Mouse (Mus musculus) yolk sac, embryonic 10.5 days (tissue): ENCODE measurements around the gene March6.

ENCODE experiments used
- DNase-seq: peaks from one replicate; pipeline ENCODE4 v3.0.0-alpha.2; 2017; ENCODE audit warnings: low spot score

March6 gene

GRCm38 (mm10) chr15:31542013-31542958 lies 11.4 kb upstream of the March6 start:
- DNase-seq, result peak; percentile 51

GRCm38 (mm10) chr15:31540513-31540802 lies 9.6 kb upstream of the March6 start:
- DNase-seq, result no peak

DNA sequence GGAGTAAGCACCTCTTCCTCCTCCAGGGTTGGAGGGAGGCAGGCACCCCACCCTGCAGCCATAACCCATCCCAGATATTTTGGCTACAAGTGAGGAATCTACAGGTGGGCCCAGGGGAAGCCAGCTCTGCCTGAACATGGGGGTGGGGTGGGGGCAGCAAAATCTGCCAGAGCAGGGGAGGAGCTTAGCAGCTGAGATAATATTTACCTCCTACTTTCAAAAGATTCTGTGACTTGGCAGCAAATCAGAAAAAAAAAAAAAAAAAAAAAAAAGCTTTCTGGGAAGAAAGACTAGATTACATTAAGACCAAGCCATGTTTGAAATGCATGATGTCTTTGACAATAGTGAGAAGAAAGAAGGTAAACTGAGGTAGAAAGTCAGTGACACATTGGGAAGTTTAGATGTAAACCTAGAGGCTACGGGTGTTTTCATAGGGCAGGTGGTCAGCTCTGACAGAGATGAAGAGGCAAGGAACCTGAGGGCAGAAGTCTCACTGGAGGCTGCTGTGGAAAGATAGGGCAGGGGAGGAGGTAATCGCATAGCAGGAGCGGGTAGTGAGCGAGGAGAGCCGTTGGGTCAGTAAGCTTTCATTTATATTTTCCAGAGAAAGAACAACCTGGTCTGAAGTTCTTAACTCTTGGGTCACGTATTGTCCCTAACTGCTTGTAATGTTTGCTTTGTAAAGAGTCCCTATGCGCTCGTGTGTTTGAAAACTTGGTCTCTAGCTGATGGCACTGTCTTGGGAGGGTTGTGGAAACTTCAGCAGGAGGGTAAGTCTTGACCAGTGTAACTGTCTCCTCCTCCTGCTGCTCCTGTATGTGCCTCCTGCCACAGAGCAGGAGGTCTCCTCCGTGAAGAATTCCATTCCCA lies 9.0 kb upstream of the March6 start:
- DNase-seq, result no peak

GRCm38 (mm10) chr15:31538346-31538745 lies 7.5 kb upstream of the March6 start:
- DNase-seq, result no peak

GRCm38 (mm10) chr15:31537706-31538105 lies 6.9 kb upstream of the March6 start:
- DNase-seq, result no peak

DNA sequence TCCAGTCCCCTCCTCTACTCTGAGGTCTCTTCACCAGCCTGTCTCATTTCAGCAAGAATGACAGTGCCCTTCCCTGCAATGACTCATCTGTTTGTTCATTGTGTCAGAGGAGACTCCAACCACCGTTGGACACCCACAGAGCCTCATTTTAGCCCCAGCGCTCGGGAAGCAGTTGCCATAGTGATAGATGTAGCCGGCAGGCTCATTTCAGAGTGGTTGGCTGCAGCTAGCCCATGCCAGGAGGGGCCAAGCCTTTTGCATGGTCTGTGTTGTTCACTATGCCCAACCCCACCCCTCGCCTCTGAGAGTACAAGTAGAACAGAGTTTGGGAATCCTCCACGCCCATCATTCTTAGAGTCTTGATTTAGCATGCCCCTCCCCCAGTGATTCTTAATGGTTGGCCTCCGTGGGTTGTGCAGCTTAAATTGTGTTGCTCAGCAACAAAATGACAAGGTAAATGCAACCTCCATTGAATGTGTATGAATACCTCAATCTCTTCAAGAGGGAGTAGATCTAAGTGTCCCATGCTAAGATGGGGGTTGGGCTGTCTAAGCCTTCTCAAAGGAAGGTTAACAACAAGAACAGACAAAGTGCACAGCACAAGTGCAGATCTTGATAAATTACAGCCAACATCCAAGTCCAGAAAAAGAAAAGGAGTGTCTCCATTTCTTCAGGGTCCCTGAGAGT lies 5.3 kb upstream of the March6 start:
- no peak for DNase-seq

DNA sequence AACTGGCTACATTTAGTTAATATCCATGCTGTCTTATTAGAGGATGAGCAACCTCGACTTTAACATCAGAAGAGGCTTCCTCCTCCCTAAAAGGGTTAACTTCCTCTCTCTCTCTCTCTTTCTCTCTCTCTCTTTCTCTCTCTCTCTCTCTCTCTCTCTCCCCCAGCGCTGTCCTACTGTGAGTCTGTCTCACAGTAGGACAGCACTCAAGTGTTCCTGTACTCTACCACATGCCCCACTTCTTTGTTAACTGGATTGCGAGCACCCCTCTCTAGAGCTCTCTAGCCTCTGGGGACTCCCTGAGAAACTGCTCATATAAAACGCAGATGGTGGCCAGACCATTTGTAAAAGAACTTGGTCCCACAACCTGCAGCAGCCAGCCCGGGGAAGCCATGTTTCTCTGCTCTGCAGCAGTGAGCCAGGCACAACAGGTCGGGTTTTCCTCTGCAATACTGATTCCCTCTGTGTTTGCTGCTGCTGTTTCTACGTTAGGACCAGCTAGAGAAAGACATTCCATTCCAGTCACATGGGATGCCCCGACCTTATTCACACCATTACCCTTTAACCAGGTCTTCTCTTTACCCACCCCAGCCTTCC lies 4.5 kb upstream of the March6 start:
- DNase-seq, result no peak

DNA sequence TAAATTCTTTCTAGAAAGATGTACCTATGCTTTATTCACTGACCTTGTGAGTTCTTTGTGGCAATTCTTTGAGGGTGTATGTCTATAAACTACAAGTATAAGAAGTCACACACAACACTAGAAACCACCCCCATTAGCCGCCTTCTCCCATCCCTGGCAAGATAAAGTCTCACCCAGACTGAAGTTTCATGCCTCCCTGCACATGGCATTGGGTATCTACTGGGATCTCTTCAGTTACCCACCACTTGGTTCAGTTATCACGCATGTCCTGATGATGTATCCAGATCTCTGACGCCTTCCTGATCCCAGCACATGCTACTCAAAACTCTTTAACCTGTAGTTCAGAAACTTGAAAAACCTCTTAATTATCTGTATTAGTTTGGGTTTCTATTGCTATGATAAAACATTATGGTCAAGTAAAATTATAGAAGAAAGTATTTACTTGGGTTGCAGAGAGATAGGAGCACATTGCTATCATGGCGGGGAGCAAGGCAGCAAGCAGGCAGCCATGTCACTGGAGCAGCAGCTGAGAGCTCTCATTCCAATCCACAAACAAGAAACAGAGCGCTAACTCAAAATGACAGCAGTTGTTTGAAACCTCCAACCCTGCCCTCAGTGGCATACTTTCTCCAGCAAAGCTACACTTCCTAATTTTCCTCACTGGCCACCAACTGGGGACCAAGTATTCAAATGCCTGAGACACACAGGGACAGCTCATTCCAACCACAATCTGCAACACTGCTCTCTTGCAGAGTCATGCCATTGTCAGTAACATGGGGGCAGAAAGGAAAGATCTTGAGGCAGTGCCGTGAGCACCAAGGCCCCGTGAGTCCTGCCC lies 3.8 kb upstream of the March6 start:
- DNase-seq, result no peak

DNA sequence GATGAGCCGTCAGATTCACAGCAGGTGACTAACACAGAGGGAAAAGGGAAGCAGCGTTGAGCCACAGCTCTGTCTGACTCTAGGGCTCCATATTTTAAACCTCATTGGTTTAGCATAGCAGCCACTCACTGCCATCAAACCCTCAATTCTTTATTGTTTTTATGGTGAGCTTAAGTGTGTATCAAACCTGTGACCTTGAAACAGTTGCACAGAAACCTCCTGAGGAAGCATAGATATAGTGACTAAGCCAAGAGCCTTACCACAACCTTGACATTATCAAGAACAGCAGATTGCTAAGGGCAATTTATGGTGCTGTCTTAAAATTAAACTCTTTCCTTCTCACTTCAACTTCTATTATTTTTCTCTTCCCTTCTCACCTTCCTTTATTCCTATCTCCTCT lies 2.7 kb upstream of the March6 start:
- DNase-seq, result no peak

DNA sequence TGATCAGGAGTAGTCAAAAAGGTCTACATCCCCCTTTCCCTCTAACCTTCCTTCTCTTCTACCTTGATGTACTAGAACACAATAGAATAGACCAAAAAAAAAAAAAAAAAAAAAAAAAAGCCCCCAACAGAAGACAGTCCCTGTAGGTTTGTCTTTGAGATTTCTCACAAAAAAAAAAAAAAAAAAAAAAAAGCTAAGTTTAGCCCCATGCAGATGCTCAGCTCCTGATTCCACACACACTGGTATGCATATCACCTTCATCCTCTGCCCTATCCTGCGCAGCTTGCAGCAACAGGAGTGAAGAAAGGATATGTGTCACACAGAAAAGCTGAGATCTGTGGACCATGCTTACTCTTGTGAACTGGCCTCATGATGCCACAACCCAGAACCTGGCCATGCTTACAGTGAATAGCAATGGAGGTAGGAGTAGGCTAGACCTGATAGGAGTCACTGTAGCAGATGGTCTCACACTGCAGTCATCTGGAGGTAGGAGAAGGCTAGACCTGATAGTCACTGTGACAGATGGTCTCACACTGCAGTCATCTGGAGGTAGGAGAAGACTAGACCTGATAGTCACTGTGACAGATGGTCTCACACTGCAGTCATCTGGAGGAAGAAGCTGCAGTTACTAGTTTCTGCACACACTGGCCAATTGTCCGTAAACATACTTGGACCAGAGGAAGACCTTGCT lies 1.6 kb upstream of the March6 start:
- no peak for DNase-seq

DNA sequence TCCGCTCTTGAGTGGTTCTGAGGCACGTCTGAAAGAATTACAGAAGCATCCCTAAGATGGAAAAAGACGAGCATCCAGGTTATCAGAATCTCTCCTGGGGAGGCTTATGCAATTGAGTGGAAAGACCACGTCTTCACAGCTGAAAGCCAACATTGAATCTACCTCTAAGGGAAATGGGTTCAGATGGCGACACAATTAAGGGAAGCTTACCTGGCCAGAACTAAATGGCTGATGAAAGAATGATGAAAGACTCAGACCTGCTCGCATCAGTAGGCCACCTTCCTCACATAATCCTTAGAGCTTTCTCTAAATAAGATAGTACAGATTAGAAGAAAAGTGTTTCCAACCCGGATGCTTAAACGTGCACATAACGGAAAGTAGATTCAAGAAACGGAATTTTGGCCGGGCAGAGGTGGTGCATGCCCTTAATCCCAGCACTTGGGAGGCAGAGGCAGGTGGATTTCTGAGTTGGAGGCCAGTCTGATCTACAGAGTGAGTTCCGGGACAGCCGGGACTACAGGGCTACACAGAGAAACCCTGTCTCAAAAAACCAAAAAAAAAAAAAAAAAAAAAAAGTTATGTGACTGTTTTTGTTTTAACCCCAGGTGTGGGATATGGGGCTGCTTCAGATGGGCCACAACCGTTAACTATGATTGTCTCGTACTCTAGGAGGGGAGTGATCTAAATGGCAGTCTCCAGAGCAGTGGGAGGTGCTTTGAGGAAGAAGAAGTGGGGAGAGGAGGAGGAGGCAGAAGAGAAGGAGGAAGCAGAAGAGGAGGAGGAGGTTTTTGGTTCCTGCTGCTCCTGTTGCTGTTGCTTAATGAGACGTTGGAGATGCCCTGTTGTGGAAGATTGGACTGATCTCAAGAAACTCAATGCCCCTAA lies 835 bp upstream of the March6 start:
- DNase-seq, result no peak

DNA sequence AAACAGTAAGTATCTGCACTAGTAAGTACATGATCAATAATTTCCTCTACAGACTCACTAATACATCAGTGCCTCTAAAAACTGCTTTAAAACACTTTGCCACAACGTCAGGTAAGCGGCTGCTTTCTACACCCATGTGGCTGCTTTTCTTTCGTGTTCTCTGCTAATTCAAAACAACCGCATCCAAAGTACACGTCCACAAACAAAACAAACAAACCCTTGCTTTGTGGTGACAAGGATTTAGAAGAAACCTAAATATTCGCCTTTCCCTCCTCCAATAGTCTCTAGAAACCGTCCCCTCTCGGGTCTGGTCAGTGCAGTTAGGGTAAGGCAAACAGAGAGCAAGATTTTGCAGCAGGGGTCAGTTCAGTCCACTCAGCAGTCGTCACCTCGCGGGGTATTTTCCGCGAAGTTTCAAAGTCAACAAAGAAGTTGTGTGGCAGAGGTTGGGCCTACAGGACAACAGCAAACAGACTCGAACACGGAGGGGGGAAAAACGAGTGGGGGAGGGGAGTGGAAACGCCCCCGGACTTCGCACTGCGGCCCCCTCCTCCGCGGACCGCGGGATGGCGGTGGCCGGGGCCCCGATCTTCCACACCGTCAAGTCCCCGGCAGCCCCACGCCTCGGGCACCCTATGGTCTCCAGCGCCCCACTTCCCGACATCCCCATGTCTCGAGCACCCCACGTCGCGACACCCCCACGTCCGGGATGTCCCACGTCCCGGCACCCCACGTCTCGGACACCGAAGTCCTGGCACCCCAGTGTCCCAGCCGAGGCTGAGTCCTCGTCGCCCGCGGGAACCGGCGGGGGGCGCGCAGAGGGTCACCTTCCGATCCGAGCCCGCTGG lies 818 bp downstream of the March6 start:
- peak; percentile 69 for DNase-seq

GRCm38 (mm10) chr15:31529103-31529502 lies 1.8 kb downstream of the March6 start:
- DNase-seq, result no peak

GRCm38 (mm10) chr15:31528477-31528876 lies 2.4 kb downstream of the March6 start:
- no peak for DNase-seq

DNA sequence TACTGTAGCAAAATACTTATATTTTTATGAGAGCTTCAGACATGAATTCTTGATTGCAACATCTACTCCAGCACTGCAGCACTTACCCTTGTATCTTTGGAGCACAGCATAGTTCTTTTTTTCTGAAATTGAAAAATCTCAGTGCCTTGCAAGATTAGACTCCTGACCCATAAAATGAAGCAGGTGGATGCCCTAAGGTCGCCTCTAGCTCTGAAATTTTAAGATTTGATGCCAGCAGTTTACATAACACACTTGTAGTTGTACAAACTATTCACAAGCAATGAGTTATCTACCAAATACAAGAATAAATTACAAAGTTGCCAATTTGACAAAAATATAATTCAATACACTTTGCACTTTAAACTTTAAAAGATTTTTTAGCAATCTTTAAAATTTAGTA lies 4.4 kb downstream of the March6 start:
- DNase-seq, result no peak

DNA sequence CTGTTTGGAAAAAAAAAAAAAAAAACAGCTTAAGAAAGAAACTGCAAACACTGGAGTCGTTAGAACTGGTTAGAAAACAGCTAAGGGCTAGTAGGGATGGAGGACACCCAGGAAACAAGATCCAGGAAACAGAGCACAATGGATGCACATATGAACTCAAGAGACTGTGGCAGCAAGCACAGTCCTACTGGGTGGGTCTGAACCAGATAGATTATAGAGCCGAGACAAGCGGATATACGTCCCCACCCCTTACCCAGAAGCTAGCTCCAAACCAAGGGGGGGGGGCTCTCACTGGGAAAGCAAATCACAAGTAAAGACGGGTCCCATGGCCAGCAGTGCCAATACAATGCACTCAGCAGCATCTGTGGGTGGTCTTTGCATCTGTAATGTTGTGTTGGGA lies 11.9 kb downstream of the March6 start:
- no peak for DNase-seq

DNA sequence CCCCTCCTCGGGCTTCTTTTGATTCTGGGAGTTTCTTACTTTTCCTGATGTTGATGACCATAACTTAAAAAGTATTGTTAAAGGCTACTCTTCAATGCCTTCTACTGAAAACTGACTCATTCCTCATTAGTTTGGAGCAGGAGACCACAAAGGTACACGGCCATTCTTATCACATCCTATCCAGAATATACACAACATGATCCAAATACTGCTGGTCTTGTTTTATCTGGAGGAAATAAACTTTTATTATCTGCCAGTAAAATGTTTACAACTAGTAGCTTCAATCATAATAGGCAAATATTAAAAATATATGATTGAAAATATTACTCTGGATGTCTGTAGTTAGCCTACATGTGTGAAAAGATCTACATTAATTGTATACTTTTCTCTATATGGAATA lies 12.5 kb downstream of the March6 start:
- no peak for DNase-seq

DNA sequence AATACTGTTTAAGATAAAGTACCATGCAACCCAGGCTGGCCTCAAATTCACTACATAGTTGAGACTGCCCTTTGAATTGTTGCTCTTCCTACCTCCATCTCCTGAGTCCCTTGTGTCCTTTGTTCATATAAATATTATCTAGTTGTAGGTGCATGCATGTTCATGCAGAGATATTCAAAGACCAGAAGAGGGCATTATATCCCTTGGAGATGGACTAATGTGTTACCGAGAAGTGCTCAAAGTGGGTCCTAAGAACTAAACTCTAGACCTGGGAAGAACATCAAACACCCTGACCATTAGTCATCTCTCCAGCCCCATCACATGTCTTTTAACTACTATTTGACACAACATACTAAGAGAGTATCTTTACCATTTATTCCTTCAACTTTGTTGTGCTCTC lies 13.7 kb downstream of the March6 start:
- no peak for DNase-seq

- DNase-seq, result no peak
Measured at GRCm38 (mm10) chr15:31511795-31512194, 19.1 kb downstream of the March6 start.
